Mouse (Mus musculus): Measurements from ENCODE around the gene Pank3. TPM values are rescaled to one million over a fixed set of nuclear protein-coding genes. Genes with fewer than 3 reads are reported as not detected.
A peak's percentile ranks its signal among the peaks of the same experiment; 100 is the strongest.

Gene Pank3
- polyA plus RNA-seq, 1 experiment from 2014 or later, result 25.3 TPM

MicroRNA genes within 50 kb of the gene (microRNA counts, 519-probe panel; counts per million panel counts)
- microRNA mmu-miR-103, result 6,893 counts per million, percentile 91 among the panel's probes with 10 or more counts

Small RNA genes within 50 kb of the gene (microRNA-seq; reads per million reads assigned to microRNA genes)
- gene Mir103-1, result 3.4 reads per million, percentile 16 among the genes with 10 or more reads in this experiment

Other genes starting within 250 kb of the Pank3 start
- gene Fbll1, start 29.4 kb downstream of the Pank3 start, polyA plus RNA-seq (2014; fragmentation: Nextera tagmentation; extraction: Ambion mirVana), result 2.6 and 3.8 TPM in 2 replicates
- 116 and 122 TPM in 2 replicates for gene Rars, start 65.0 kb downstream of the Pank3 start, polyA plus RNA-seq (2014; fragmentation: Nextera tagmentation; extraction: Ambion mirVana)
- 6.4 and 8.5 TPM in 2 replicates for gene Wwc1, start 211.0 kb downstream of the Pank3 start, polyA plus RNA-seq (2014; fragmentation: Nextera tagmentation; extraction: Ambion mirVana)

All from midbrain, embryonic 11.5 days (tissue).